Mouse (Mus musculus) lung, postnatal 0 days (tissue): ENCODE measurements at regions not wholly inside any gene's neighbourhood (a gene's known extent, or its start where the extent isn't known, plus 50 kb on each side); places are given as distances from the start of the nearest gene placed in this dataset.

Experiments
- CTCF ChIP-seq: IDR thresholded peaks from 2 replicates; pipeline ENCODE4 v1.5.1; 2016; ENCODE audit warnings: antibody characterized with exemption, mild to moderate bottlenecking
- EP300 ChIP-seq: IDR thresholded peaks from 2 replicates; pipeline ENCODE4 v1.6.1; 2016; ENCODE audit warnings: antibody characterized with exemption, mild to moderate bottlenecking, control low read depth

GRCm38 (mm10) chr8:103493932-103494493, 607.4 kb upstream of the Cdh5 start:
- TF ChIP-seq CTCF = no peak
- no peak for TF ChIP-seq EP300
